Mouse (Mus musculus): ENCODE results near the gene Cacna1e. TPM values are rescaled to one million over a fixed set of nuclear protein-coding genes. Genes with fewer than 3 reads are reported as not detected.

The Cacna1e gene
- total and polyA plus RNA-seq, 2 experiments from 2014 or later, result 8.0 to 58.2 TPM

- no peaks in the 10 kb centered on the region for H3K36me3 ChIP-seq (ENCODE audit: insufficient read depth, low read length)
- H3K27ac ChIP-seq, result no peak overlapping the region; the same call in 1 of the 2 replicates
- ATAC-seq (no peak), DNase-seq (ENCODE audit: low spot score) (peak; percentile 68)
- TF ChIP-seq CTCF (IDR thresholded peaks at IDR 0.05; ENCODE audit: low read depth), result no peak
- H3K4me1 ChIP-seq (ENCODE audit: insufficient read depth, low read length), result no peaks in the 10 kb centered on the region
- H3K27me3 ChIP-seq (ENCODE audit: insufficient read depth, low read length), result no peaks in the 10 kb centered on the region
- WGBS, result 26% methylated on average over 1 of the region's 1 CpGs
- no peak overlapping the region for H3K9ac ChIP-seq (replicated peaks; ENCODE audit: low read length)
- H3K4me2 ChIP-seq (ENCODE audit: low read depth, low read length), result no peak overlapping the region
- no peaks in the 10 kb centered on the region for H3K9me3 ChIP-seq (ENCODE audit: low read length)
- no peak overlapping the region for H3K4me3 ChIP-seq (ENCODE audit: low read length)
These were observed 328.5 kb downstream of the Cacna1e start for GRCm38 (mm10) chr1:154555811-154556210.

GRCm38 (mm10) chr1:154553132-154553531 lies 331.2 kb downstream of the Cacna1e start:
- H3K4me1 ChIP-seq (ENCODE audit: insufficient read depth, low read length), result no peaks in the 10 kb centered on the region
- DNase-seq (ENCODE audit: low spot score) (no peak), ATAC-seq (no peak)
- no peak for TF ChIP-seq CTCF (IDR thresholded peaks at IDR 0.05; ENCODE audit: low read depth)
- H3K4me3 ChIP-seq (ENCODE audit: low read length), result no peak overlapping the region
- H3K9me3 ChIP-seq (ENCODE audit: low read length), result no peaks in the 10 kb centered on the region
- no peak overlapping the region for H3K27ac ChIP-seq
- WGBS, result 91% methylated on average over 1 of the region's 1 CpGs
- no peak overlapping the region for H3K9ac ChIP-seq (replicated peaks; ENCODE audit: low read length)
- H3K36me3 ChIP-seq (ENCODE audit: insufficient read depth, low read length), result no peaks in the 10 kb centered on the region
- no peaks in the 10 kb centered on the region for H3K27me3 ChIP-seq (ENCODE audit: insufficient read depth, low read length)
- H3K4me2 ChIP-seq (ENCODE audit: low read depth, low read length), result no peak overlapping the region

GRCm38 (mm10) chr1:154537445-154537844 lies 346.9 kb downstream of the Cacna1e start:
- Histone ChIP-seq H3K9ac (replicated peaks; ENCODE audit: low read length) (no peak overlapping the region), H3K27ac (no peak overlapping the region)
- no peak for TF ChIP-seq CTCF (IDR thresholded peaks at IDR 0.05; ENCODE audit: low read depth)

GRCm38 (mm10) chr1:154536763-154537162 lies 347.5 kb downstream of the Cacna1e start:
- Histone ChIP-seq H3K4me2 (ENCODE audit: low read depth, low read length) (no peak overlapping the region), H3K4me3 (ENCODE audit: low read length) (no peak overlapping the region), H3K4me1 (ENCODE audit: insufficient read depth, low read length) (no peaks in the 10 kb centered on the region), H3K9ac (replicated peaks; ENCODE audit: low read length) (no peak overlapping the region), H3K36me3 (ENCODE audit: insufficient read depth, low read length) (no peaks in the 10 kb centered on the region), H3K27ac (no peak overlapping the region), H3K9me3 (ENCODE audit: low read length) (no peaks in the 10 kb centered on the region), H3K27me3 (ENCODE audit: insufficient read depth, low read length) (no peaks in the 10 kb centered on the region)
- ATAC-seq (no peak), DNase-seq (ENCODE audit: low spot score) (no peak)
- 79% methylated on average over 2 of the region's 2 CpGs for WGBS
- no peak for TF ChIP-seq CTCF (IDR thresholded peaks at IDR 0.05; ENCODE audit: low read depth)

More at GRCm38 (mm10) chr1:154537445-154537844, 346.9 kb downstream of the Cacna1e start:
- H3K4me3 ChIP-seq (ENCODE audit: low read length), result no peak overlapping the region
- no peak overlapping the region for H3K4me2 ChIP-seq (ENCODE audit: low read depth, low read length)
- no peaks in the 10 kb centered on the region for H3K9me3 ChIP-seq (ENCODE audit: low read length)
- ATAC-seq, result no peak
- no peak for DNase-seq (ENCODE audit: low spot score)
- H3K36me3 ChIP-seq (ENCODE audit: insufficient read depth, low read length), result no peaks in the 10 kb centered on the region
- no peaks in the 10 kb centered on the region for H3K27me3 ChIP-seq (ENCODE audit: insufficient read depth, low read length)
- no peaks in the 10 kb centered on the region for H3K4me1 ChIP-seq (ENCODE audit: insufficient read depth, low read length)

- ATAC-seq, result peak; percentile 61; the same call in 1 of the 2 replicates
- Histone ChIP-seq H3K27me3 (ENCODE audit: insufficient read depth, low read length) (no peaks in the 10 kb centered on the region), H3K4me2 (ENCODE audit: low read depth, low read length) (no peak overlapping the region), H3K36me3 (ENCODE audit: insufficient read depth, low read length) (no peaks in the 10 kb centered on the region), H3K4me3 (ENCODE audit: low read length) (no peak overlapping the region), H3K9me3 (ENCODE audit: low read length) (no peaks in the 10 kb centered on the region), H3K27ac (no peak overlapping the region; the same call in 1 of the 2 replicates), H3K9ac (replicated peaks; ENCODE audit: low read length) (no peak overlapping the region), H3K4me1 (ENCODE audit: insufficient read depth, low read length) (no peaks in the 10 kb centered on the region)
- 50% methylated on average over 11 of the region's 11 CpGs for WGBS
- peak; percentile 60 for DNase-seq (ENCODE audit: low spot score)
- no peak for TF ChIP-seq CTCF (IDR thresholded peaks at IDR 0.05; ENCODE audit: low read depth)
These were observed 351.0 kb downstream of the Cacna1e start for GRCm38 (mm10) chr1:154532987-154533940.

GRCm38 (mm10) chr1:154529666-154530065 lies 354.6 kb downstream of the Cacna1e start:
- Histone ChIP-seq H3K27me3 (ENCODE audit: insufficient read depth, low read length) (no peaks in the 10 kb centered on the region), H3K4me3 (ENCODE audit: low read length) (no peak overlapping the region), H3K9me3 (ENCODE audit: low read length) (no peaks in the 10 kb centered on the region), H3K4me2 (ENCODE audit: low read depth, low read length) (no peak overlapping the region), H3K9ac (replicated peaks; ENCODE audit: low read length) (no peak overlapping the region), H3K4me1 (ENCODE audit: insufficient read depth, low read length) (no peaks in the 10 kb centered on the region), H3K36me3 (ENCODE audit: insufficient read depth, low read length) (no peaks in the 10 kb centered on the region), H3K27ac (no peak overlapping the region)
- DNase-seq (ENCODE audit: low spot score), result no peak
- TF ChIP-seq CTCF (IDR thresholded peaks at IDR 0.05; ENCODE audit: low read depth), result no peak
- 87% methylated on average over 4 of the region's 4 CpGs for WGBS
- no peak for ATAC-seq

- Histone ChIP-seq H3K9me3 (ENCODE audit: low read length) (no peaks in the 10 kb centered on the region), H3K9ac (replicated peaks; ENCODE audit: low read length) (no peak overlapping the region), H3K4me1 (ENCODE audit: insufficient read depth, low read length) (no peaks in the 10 kb centered on the region), H3K4me2 (ENCODE audit: low read depth, low read length) (no peak overlapping the region), H3K36me3 (ENCODE audit: insufficient read depth, low read length) (no peaks in the 10 kb centered on the region), H3K4me3 (ENCODE audit: low read length) (no peak overlapping the region), H3K27ac (no peak overlapping the region), H3K27me3 (ENCODE audit: insufficient read depth, low read length) (no peaks in the 10 kb centered on the region)
- TF ChIP-seq CTCF (IDR thresholded peaks at IDR 0.05; ENCODE audit: low read depth), result no peak
- ATAC-seq, result no peak
- 92% methylated on average over 6 of the region's 6 CpGs for WGBS
- DNase-seq (ENCODE audit: low spot score), result no peak
These were observed 355.5 kb downstream of the Cacna1e start for GRCm38 (mm10) chr1:154528803-154529202.

Data from hindbrain, postnatal 0 days (tissue).